Mouse (Mus musculus) G1E (cell line): ENCODE data around the gene A630095N17Rik.

Experiments used
- CTCF ChIP-seq: IDR thresholded peaks from 2 replicates; pipeline ENCODE4 v1.5.1; 2012; ENCODE audit warnings: low read depth, low read length, inconsistent platforms, mixed read lengths
- POLR2AphosphoS5 ChIP-seq: IDR thresholded peaks from 2 replicates; pipeline ENCODE4 v1.6.1; 2012; ENCODE audit warnings: low read depth, low read length, inconsistent platforms; ENCODE audit not compliant: insufficient replicate concordance
- TAL1 ChIP-seq: conservative IDR thresholded peaks from 2 replicates; pipeline ENCODE4 v1.6.1; 2012; ENCODE audit warnings: low read depth, low read length, inconsistent platforms, mixed read lengths

DNA sequence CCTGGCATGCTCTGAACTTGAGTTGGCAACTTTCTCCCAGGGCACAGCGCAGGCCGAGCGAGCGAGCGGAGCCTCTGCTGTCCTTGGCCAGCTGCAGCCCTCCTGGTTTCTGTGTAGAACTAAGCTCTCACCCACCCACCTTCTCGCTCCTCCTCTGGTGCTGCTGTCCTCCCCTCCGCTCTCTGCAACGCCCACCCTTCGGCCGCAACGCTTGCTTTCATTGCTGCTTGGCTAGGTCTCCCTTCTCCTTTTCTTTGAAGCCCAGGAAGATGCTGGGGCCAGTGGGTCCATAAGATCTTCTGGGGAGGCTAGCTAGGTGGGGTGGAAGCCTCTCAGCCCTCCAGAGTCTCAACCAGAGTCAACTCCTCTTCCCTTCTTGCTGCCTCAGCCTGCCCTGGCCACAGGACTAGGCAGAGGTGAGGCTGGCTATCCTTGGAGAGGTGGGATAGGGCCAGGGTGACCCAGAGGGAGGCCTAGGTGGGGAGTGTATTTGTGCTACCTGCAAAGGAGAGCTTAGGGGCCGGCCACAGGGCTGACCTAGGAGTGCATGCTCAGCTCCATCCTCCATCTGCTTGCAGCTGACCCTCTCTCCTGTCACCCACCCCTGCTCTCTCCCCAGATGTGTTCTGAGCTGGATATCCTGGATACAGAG lies 12.4 kb upstream of the A630095N17Rik start:
- TF ChIP-seq CTCF (no peak), TAL1 (no peak), POLR2AphosphoS5 (no peak)
